Comparison of ENCODE assay signal across 8 mouse cellular contexts in genomic region chr14:46388636-46389035, GRCm38 (mm10). TPM values are rescaled to one million over a fixed set of nuclear protein-coding genes. Genes with fewer than 3 reads are reported as not detected.
DNase-seq lines count a peak whose midpoint lies in the region; ATAC-seq and TF ChIP-seq lines count a peak whose summit lies in the region.

No protein-coding gene starts in this region.

- H3K4me1 ChIP-seq in forebrain, embryonic 12.5 days: peaks cover 44% of the 10 kb centered on the region
- peaks cover 53% of the 10 kb centered on the region for H3K4me1 ChIP-seq in hindbrain, embryonic 13.5 days (replicated peaks)
- 0 out of 2 replicates have a peak, but pooled peaks cover 3% of the 10 kb centered on the region for H3K4me1 ChIP-seq in midbrain, postnatal 0 days (ENCODE audit: insufficient read depth, low read length)

- peak overlapping the region; percentile 76 for H3K4me2 ChIP-seq in forebrain, embryonic 12.5 days
- H3K4me2 ChIP-seq in hindbrain, embryonic 13.5 days: peak overlapping the region; percentile 87
- H3K4me2 ChIP-seq in midbrain, postnatal 0 days (ENCODE audit: low read depth, low read length, poor library complexity, severe bottlenecking): peak overlapping the region; percentile 86

- TF ChIP-seq CTCF in midbrain, postnatal 0 days (IDR thresholded peaks at IDR 0.05): peak; percentile 30; the same call in 1 of the 2 replicates

- peak overlapping the region; percentile 51 for H3K4me3 ChIP-seq in forebrain, embryonic 12.5 days (replicated peaks)
- peak overlapping the region; percentile 57 for H3K4me3 ChIP-seq in hindbrain, embryonic 13.5 days
- H3K4me3 ChIP-seq in midbrain, postnatal 0 days (ENCODE audit: low read depth, low read length): peak overlapping the region; percentile 53; the same call in 1 of the 2 replicates

- no peaks in the 10 kb centered on the region for H3K9me3 ChIP-seq in forebrain, embryonic 12.5 days
- H3K9me3 ChIP-seq in hindbrain, embryonic 13.5 days: no peaks in the 10 kb centered on the region
- no peaks in the 10 kb centered on the region for H3K9me3 ChIP-seq in midbrain, postnatal 0 days (ENCODE audit: low read length)

- no peak overlapping the region for H3K27ac ChIP-seq in forebrain, embryonic 12.5 days
- no peak overlapping the region for H3K27ac ChIP-seq in hindbrain, embryonic 13.5 days
- no peak overlapping the region for H3K27ac ChIP-seq in midbrain, postnatal 0 days (ENCODE audit: low read depth, low read length)

- 1% methylated on average over 27 of the region's 27 CpGs for WGBS in forebrain, embryonic 12.5 days
- WGBS in hindbrain, embryonic 13.5 days: under 1% methylated on average over 27 of the region's 27 CpGs
- under 1% methylated on average over 27 of the region's 27 CpGs for WGBS in midbrain, postnatal 0 days

- ATAC-seq in common myeloid progenitor, adult 5-6 weeks (replicated peaks; ENCODE audit: low read depth, poor library complexity, severe bottlenecking): 0 out of 2 replicates have a peak, but pooled peaks have one; percentile 31
- ATAC-seq in forebrain, embryonic 12.5 days (ENCODE audit: low FRiP score): no peak
- no peak for ATAC-seq in hindbrain, embryonic 13.5 days (ENCODE audit: low FRiP score)
- no peak for ATAC-seq in midbrain, postnatal 0 days (ENCODE audit: low FRiP score)

- H3K27me3 ChIP-seq in forebrain, embryonic 12.5 days: peaks cover 89% of the 10 kb centered on the region
- peaks cover 96% of the 10 kb centered on the region for H3K27me3 ChIP-seq in hindbrain, embryonic 13.5 days
- peaks cover 58% of the 10 kb centered on the region for H3K27me3 ChIP-seq in midbrain, postnatal 0 days (ENCODE audit: insufficient read depth, low read length)

- H3K9ac ChIP-seq in forebrain, embryonic 12.5 days: 0 out of 2 replicates have a peak overlapping the region, but pooled peaks have one; percentile 21
- H3K9ac ChIP-seq in hindbrain, embryonic 13.5 days: no peak overlapping the region
- no peak overlapping the region for H3K9ac ChIP-seq in midbrain, postnatal 0 days (replicated peaks; ENCODE audit: low read length, poor library complexity, severe bottlenecking)

- peak; percentile 32 for DNase-seq in liver
- peak; percentile 29 for DNase-seq in midbrain, postnatal 0 days (ENCODE audit: low spot score)
- no peak for DNase-seq in urinary bladder, postnatal 10 days (ENCODE audit: low spot score)
- DNase-seq in ovary, postnatal 10 days (ENCODE audit: low spot score): no peak
- DNase-seq in adipocyte (ENCODE audit: low spot score): no peak

- H3K36me3 ChIP-seq in forebrain, embryonic 12.5 days (replicated peaks): no peaks in the 10 kb centered on the region
- H3K36me3 ChIP-seq in hindbrain, embryonic 13.5 days: no peaks in the 10 kb centered on the region
- no peaks in the 10 kb centered on the region for H3K36me3 ChIP-seq in midbrain, postnatal 0 days (ENCODE audit: insufficient read depth, low read length)

RNA-seq across cellular contexts. Expression of gene Bmp4, which starts 1.8 kb away (rescaled TPM):
- not detected in 2 replicates for total RNA-seq in common myeloid progenitor, adult 5-6 weeks (2017)
- 8.6 and 13.4 TPM in 2 replicates for polyA plus RNA-seq in forebrain, embryonic 12.5 days (2016; fragmentation: Nextera tagmentation; extraction: Ambion mirVana)
- 3.2 and 4.1 TPM in 2 replicates for polyA plus RNA-seq in hindbrain, embryonic 13.5 days (2015; fragmentation: Nextera tagmentation; extraction: Ambion mirVana)
- total RNA-seq in midbrain, postnatal 0 days (2014; rRNA removed): 5.1 and 7.0 TPM in 2 replicates
- polyA plus RNA-seq in midbrain, postnatal 0 days (2015; fragmentation: Nextera tagmentation; extraction: Ambion mirVana): 4.6 and 7.5 TPM in 2 replicates

RNA-seq across cellular contexts. Expression of gene Gm15217, which starts 9.4 kb away (rescaled TPM):
- total RNA-seq in common myeloid progenitor, adult 5-6 weeks (2017): not detected in 2 replicates
- not detected in 2 replicates for polyA plus RNA-seq in forebrain, embryonic 12.5 days (2016; fragmentation: Nextera tagmentation; extraction: Ambion mirVana)
- not detected in 2 replicates for polyA plus RNA-seq in hindbrain, embryonic 13.5 days (2015; fragmentation: Nextera tagmentation; extraction: Ambion mirVana)
- not detected in 2 replicates for total RNA-seq in midbrain, postnatal 0 days (2014; rRNA removed)
- not detected in 2 replicates for polyA plus RNA-seq in midbrain, postnatal 0 days (2015; fragmentation: Nextera tagmentation; extraction: Ambion mirVana)

Comparison
In these comparisons a context has a peak if more than half of its experiments do, and no peak if none do; other contexts are left out.
1. DNase-seq: peak in liver (single experiment) and midbrain, postnatal 0 days (single experiment); none in urinary bladder, postnatal 10 days (single experiment), ovary, postnatal 10 days (single experiment) and adipocyte (single experiment).
2. Peak in every context shown above with its lines, with median percentiles within 50 percentile points of each other: H3K4me2 ChIP-seq and H3K4me3 ChIP-seq.